Mouse (Mus musculus) layer of hippocampus, adult 2 months (tissue): ENCODE results near the gene Senp7. TPM values are rescaled to one million over a fixed set of nuclear protein-coding genes. Genes with fewer than 3 reads are reported as not detected.
A peak's percentile ranks its signal among the peaks of the same experiment; 100 is the strongest.

Experiments used
- DNase-seq, 2 experiments: peaks; one replicate each; pipeline ENCODE4 v3.0.0; 2022; ENCODE audit warnings: low spot score in 2 of 2
- H3K27ac ChIP-seq: fragments of 200-600 bp; 2 replicates; pipeline ENCODE4 v1.8.1; 2022
- H3K4me3 ChIP-seq: fragments of 200-600 bp; 2 replicates; pipeline ENCODE4 v1.8.1; 2022; ENCODE audit warnings: mild to moderate bottlenecking
- CTCF ChIP-seq: fragments of 200-600 bp; conservative IDR thresholded peaks from 2 replicates; pipeline ENCODE4 v1.8.1; 2022; ENCODE audit warnings: antibody characterized with exemption, mild to moderate bottlenecking, moderate library complexity
- microRNA-seq, 2 experiments: library from miRNA; unstranded; fragments of <30 nt; microRNA quantifications; one replicate each; pipeline ENCODE4 v1.2.0; 2021
- total RNA-seq, 2 experiments: library from RNA; stranded (reverse); gene quantifications; 2 replicates each; pipeline ENCODE4 v1.2.3; 2021

The Senp7 gene
- total RNA-seq, 2 experiments from 2014 or later = 42.3 to 53.5 TPM

DNA sequence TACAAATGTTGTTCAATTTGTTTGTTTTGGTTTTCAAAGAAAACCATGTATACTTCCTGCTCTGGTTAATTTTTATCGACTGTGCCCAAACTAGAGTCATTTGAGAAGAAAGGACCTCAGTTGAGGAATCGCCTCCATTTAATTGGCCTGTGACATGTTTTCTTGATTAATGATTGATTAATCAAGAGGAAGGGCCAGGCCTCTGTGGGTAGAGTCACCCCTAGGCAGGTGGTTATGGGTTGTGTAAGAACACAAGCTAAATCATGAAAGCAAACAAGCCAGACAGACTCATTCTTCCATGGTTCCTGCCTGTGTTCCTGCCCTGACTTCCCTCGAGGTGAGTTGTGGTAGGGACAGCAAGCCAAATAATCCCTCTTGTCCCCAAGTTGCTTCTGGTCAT lies 164.6 kb downstream of the Senp7 start:
- no peak for TF ChIP-seq CTCF
- no peak for DNase-seq
- no peak overlapping the region for H3K27ac ChIP-seq
- H3K4me3 ChIP-seq = no peak overlapping the region

DNA sequence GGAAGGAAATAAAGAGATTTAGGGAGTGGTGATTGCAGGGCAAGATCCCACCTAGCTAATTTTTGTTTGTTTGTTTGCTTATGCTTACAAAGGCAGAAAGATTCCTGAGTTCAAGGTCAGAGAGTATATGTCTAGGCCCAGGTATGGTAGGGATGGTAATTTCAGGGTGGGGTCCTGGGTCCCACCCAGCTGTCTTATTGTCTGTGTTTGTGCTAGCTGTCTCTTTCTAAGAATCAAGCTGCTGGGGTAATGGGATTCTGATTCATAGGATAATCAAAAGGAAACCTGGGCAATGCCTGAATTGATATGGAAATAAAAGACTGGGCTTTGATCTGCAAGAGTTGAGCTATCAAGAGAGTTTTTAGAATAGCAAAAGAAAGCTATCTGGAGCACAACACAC lies 179.5 kb downstream of the Senp7 start:
- no peak for TF ChIP-seq CTCF
- no peak overlapping the region for H3K4me3 ChIP-seq
- no peak for DNase-seq
- H3K27ac ChIP-seq = no peak overlapping the region

DNA sequence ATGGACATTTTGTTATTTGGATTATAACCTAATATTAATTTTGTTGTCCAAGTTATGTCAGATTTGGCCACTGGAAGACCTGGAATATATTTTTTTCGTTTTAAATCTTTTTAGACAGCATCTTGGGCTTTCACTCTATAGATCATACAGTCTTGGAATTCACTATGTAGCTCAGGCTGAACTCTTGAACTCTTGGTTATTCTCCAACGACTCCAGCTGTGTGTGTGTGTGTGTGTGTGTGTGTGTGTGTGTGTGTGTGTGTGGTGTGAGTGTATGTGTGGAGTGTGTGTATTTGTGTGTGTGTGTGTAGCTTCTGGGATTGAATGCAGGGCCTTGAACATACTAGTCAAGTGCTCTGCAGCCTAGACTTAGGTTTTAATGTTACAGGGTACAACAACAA lies 181.3 kb downstream of the Senp7 start:
- no peak overlapping the region for H3K4me3 ChIP-seq
- no peak for DNase-seq
- no peak overlapping the region for H3K27ac ChIP-seq
- no peak for TF ChIP-seq CTCF

DNA sequence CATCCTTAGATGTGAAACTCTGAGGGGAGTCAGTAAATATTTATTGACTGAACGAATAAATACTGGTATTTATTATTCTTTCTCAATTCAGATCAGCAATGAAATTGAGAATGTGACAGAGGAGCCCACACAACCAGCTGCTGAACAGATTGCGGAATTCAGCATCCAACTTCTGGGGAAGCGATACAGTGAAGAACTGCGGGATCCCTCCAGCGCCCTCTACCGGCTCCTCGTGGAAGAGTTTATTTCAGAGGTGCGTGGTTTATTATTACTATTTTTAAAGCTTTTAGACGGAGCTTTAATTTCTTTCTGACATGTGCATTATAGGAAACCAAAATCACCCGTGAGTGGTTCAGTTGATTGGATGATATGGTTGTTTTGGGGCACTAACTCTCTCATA lies 183.2 kb downstream of the Senp7 start:
- H3K27ac ChIP-seq = no peak overlapping the region
- peak; percentile 83 for TF ChIP-seq CTCF
- peak; percentile 71 to 79 for DNase-seq
- no peak overlapping the region for H3K4me3 ChIP-seq

DNA sequence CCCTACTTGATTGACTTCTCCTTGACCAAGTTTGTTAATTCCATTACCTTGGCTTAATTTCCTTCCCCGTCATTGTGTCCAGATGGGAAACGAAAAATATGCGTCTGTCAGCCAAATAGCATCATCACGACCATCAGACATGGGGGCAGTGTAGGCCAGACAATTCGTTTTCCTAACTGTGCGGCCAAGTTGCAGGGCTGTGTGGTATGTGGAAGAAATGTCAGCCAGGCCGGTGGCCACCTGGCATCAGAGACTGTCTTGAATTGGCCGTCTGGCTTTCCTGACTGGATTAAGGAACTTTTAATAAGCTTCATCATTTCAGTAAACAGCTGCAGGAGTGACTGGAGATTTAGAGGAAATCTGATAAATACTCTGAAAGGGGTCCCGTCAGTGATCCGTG lies 184.6 kb downstream of the Senp7 start:
- Histone ChIP-seq H3K4me3 (no peak overlapping the region), H3K27ac (no peak overlapping the region)
- no peak for DNase-seq
- no peak for TF ChIP-seq CTCF

Small RNA genes within 50 kb of the gene (microRNA-seq; reads per million reads assigned to microRNA genes)
- gene Gm24047 = 0 reads per million in 2 experiments

Other genes with a start within 250 kb of the Senp7 start
- 1 to 10 TPM; 5.9 to 8.5 TPM for gene Nfkbiz, start 209.4 kb upstream of the Senp7 start, total RNA-seq
- 10 to 100 TPM; 11.6 to 11.7 TPM for gene Nxpe3, start 153.1 kb upstream of the Senp7 start, total RNA-seq
- gene Cep97, start 113.5 kb upstream of the Senp7 start, total RNA-seq = 10 to 100 TPM; 16.0 to 19.6 TPM
- 100 to 1,000 TPM; 399 to 405 TPM for gene Rpl24, start 82.1 kb upstream of the Senp7 start, total RNA-seq
- gene Zbtb11, start 74.5 kb upstream of the Senp7 start, total RNA-seq = 10 to 100 TPM; 49.6 to 52.3 TPM
- gene Pcnp, start 18.6 kb upstream of the Senp7 start, total RNA-seq = 100 to 1,000 TPM; 145 to 161 TPM
- gene Trmt10c, start 10.5 kb upstream of the Senp7 start, total RNA-seq = 1 to 10 TPM; 9.3 to 10.0 TPM
- 1 to 10 TPM in 1 of 2 experiments, under 1 TPM in 1; 0.97 to 1.1 TPM for gene Impg2, start 156.0 kb downstream of the Senp7 start, total RNA-seq